Mouse (Mus musculus) lung, postnatal 0 days (tissue): ENCODE data around the gene Med24.

Experiments used
- CTCF ChIP-seq: IDR thresholded peaks from 2 replicates; pipeline ENCODE4 v1.5.1; 2016; ENCODE audit warnings: antibody characterized with exemption, mild to moderate bottlenecking
- EP300 ChIP-seq: IDR thresholded peaks from 2 replicates; pipeline ENCODE4 v1.6.1; 2016; ENCODE audit warnings: antibody characterized with exemption, mild to moderate bottlenecking, control low read depth

GRCm38 (mm10) chr11:98767276-98767675, 38.0 kb upstream of the Med24 start:
- TF ChIP-seq CTCF (no peak), EP300 (no peak)
